Mouse (Mus musculus): ENCODE results near the gene Zfp652. TPM values are rescaled to one million over a fixed set of nuclear protein-coding genes. Genes with fewer than 3 reads are reported as not detected.

Gene Zfp652
- polyA plus RNA-seq, 1 experiment from 2014 or later, result 24.4 TPM

GRCm38 (mm10) chr11:95713811-95714241, 1.4 kb downstream of the Zfp652 start:
- no peaks in the 10 kb centered on the region for H3K9me3 ChIP-seq (replicated peaks)
- H3K4me3 ChIP-seq (replicated peaks), result peak overlapping the region; percentile 93
- peak overlapping the region; percentile 85 for H3K4me2 ChIP-seq
- under 1% methylated on average over 13 of the region's 13 CpGs for WGBS
- no peaks in the 10 kb centered on the region for H3K36me3 ChIP-seq
- peak overlapping the region; percentile 97 for H3K27ac ChIP-seq (replicated peaks)
- 0 out of 2 replicates have a peak, but pooled peaks have one; percentile 0 for ATAC-seq (ENCODE audit: low FRiP score)
- peaks cover 39% of the 10 kb centered on the region for H3K4me1 ChIP-seq
- H3K27me3 ChIP-seq (replicated peaks), result no peaks in the 10 kb centered on the region
- H3K9ac ChIP-seq (replicated peaks), result peak overlapping the region; percentile 95

- ATAC-seq (ENCODE audit: low FRiP score), result no peak
- Histone ChIP-seq H3K4me2 (peak overlapping the region; percentile 85), H3K36me3 (no peaks in the 10 kb centered on the region), H3K27ac (replicated peaks) (peak overlapping the region; percentile 97), H3K27me3 (replicated peaks) (no peaks in the 10 kb centered on the region), H3K9ac (replicated peaks) (peak overlapping the region; percentile 95), H3K4me3 (replicated peaks) (peak overlapping the region; percentile 93), H3K4me1 (peaks cover 39% of the 10 kb centered on the region), H3K9me3 (replicated peaks) (no peaks in the 10 kb centered on the region)
- 36% methylated on average over 7 of the region's 7 CpGs for WGBS
Observed at GRCm38 (mm10) chr11:95714411-95714810, 1.9 kb downstream of the Zfp652 start.

GRCm38 (mm10) chr11:95716136-95716535, 3.7 kb downstream of the Zfp652 start:
- Histone ChIP-seq H3K4me3 (replicated peaks) (no peak overlapping the region), H3K4me1 (peaks cover 39% of the 10 kb centered on the region), H3K4me2 (no peak overlapping the region; the same call in 1 of the 2 replicates), H3K9me3 (replicated peaks) (no peaks in the 10 kb centered on the region), H3K27me3 (replicated peaks) (no peaks in the 10 kb centered on the region), H3K27ac (replicated peaks) (no peak overlapping the region), H3K36me3 (no peaks in the 10 kb centered on the region), H3K9ac (replicated peaks) (no peak overlapping the region)
- ATAC-seq (ENCODE audit: low FRiP score), result no peak
- WGBS, result 51% methylated on average over 8 of the region's 8 CpGs

- Histone ChIP-seq H3K36me3 (no peaks in the 10 kb centered on the region), H3K9me3 (replicated peaks) (no peaks in the 10 kb centered on the region), H3K9ac (replicated peaks) (no peak overlapping the region), H3K4me2 (no peak overlapping the region), H3K27ac (replicated peaks) (no peak overlapping the region), H3K4me1 (peaks cover 27% of the 10 kb centered on the region), H3K4me3 (replicated peaks) (no peak overlapping the region), H3K27me3 (replicated peaks) (no peaks in the 10 kb centered on the region)
- ATAC-seq (ENCODE audit: low FRiP score), result no peak
- WGBS, result 89% methylated on average over 3 of the region's 3 CpGs
Observed at GRCm38 (mm10) chr11:95719356-95719755, 6.9 kb downstream of the Zfp652 start.

- Histone ChIP-seq H3K4me2 (no peak within 1 kb of the TSS), H3K4me1 (no peaks in the 10 kb centered on the region), H3K27me3 (replicated peaks) (no peaks in the 10 kb centered on the region), H3K27ac (replicated peaks) (no peak within 1 kb of the TSS), H3K4me3 (replicated peaks) (no peak within 1 kb of the TSS), H3K9ac (replicated peaks) (no peak within 1 kb of the TSS), H3K36me3 (no peaks in the 10 kb centered on the region), H3K9me3 (replicated peaks) (no peaks in the 10 kb centered on the region)
- 95% methylated on average over 5 of the region's 5 CpGs for WGBS
- no peak for ATAC-seq (ENCODE audit: low FRiP score)
Observed at GRCm38 (mm10) chr11:95723287-95723686, 10.8 kb downstream of the Zfp652 start, which contains the start of gene B130006D01Rik. Gene B130006D01Rik (plus strand): TSS chr11:95723587.

- H3K9me3 ChIP-seq (replicated peaks), result no peaks in the 10 kb centered on the region
- H3K4me2 ChIP-seq, result no peak overlapping the region
- no peak overlapping the region for H3K9ac ChIP-seq (replicated peaks)
- 94% methylated on average over 4 of the region's 4 CpGs for WGBS
- no peaks in the 10 kb centered on the region for H3K4me1 ChIP-seq
- H3K36me3 ChIP-seq, result no peaks in the 10 kb centered on the region
- H3K4me3 ChIP-seq (replicated peaks), result no peak overlapping the region
- no peak overlapping the region for H3K27ac ChIP-seq (replicated peaks)
- no peak for ATAC-seq (ENCODE audit: low FRiP score)
- H3K27me3 ChIP-seq (replicated peaks), result no peaks in the 10 kb centered on the region
Observed at GRCm38 (mm10) chr11:95724466-95724865, 12.0 kb downstream of the Zfp652 start.

GRCm38 (mm10) chr11:95726156-95726555, 13.7 kb downstream of the Zfp652 start:
- no peaks in the 10 kb centered on the region for H3K4me1 ChIP-seq
- H3K27ac ChIP-seq (replicated peaks), result no peak overlapping the region
- no peaks in the 10 kb centered on the region for H3K9me3 ChIP-seq (replicated peaks)
- H3K27me3 ChIP-seq (replicated peaks), result no peaks in the 10 kb centered on the region
- ATAC-seq (ENCODE audit: low FRiP score), result no peak
- WGBS, result 85% methylated on average over 4 of the region's 4 CpGs
- H3K4me2 ChIP-seq, result no peak overlapping the region
- no peaks in the 10 kb centered on the region for H3K36me3 ChIP-seq
- H3K9ac ChIP-seq (replicated peaks), result no peak overlapping the region
- no peak overlapping the region for H3K4me3 ChIP-seq (replicated peaks)

- Histone ChIP-seq H3K27ac (replicated peaks) (no peak overlapping the region), H3K9ac (replicated peaks) (no peak overlapping the region), H3K4me2 (no peak overlapping the region), H3K4me1 (no peaks in the 10 kb centered on the region), H3K9me3 (replicated peaks) (no peaks in the 10 kb centered on the region), H3K27me3 (replicated peaks) (no peaks in the 10 kb centered on the region), H3K4me3 (replicated peaks) (no peak overlapping the region), H3K36me3 (no peaks in the 10 kb centered on the region)
- WGBS, result 94% methylated on average over 5 of the region's 5 CpGs
- ATAC-seq (ENCODE audit: low FRiP score), result no peak
Observed at GRCm38 (mm10) chr11:95727947-95728346, 15.5 kb downstream of the Zfp652 start.

- Histone ChIP-seq H3K4me1 (no peaks in the 10 kb centered on the region), H3K4me2 (no peak overlapping the region), H3K27me3 (replicated peaks) (no peaks in the 10 kb centered on the region), H3K9me3 (replicated peaks) (no peaks in the 10 kb centered on the region), H3K36me3 (no peaks in the 10 kb centered on the region), H3K27ac (replicated peaks) (no peak overlapping the region), H3K4me3 (replicated peaks) (no peak overlapping the region), H3K9ac (replicated peaks) (no peak overlapping the region)
- ATAC-seq (ENCODE audit: low FRiP score), result no peak
- 91% methylated on average over 12 of the region's 12 CpGs for WGBS
Observed at GRCm38 (mm10) chr11:95728916-95729907, 16.7 kb downstream of the Zfp652 start.

GRCm38 (mm10) chr11:95734485-95734884, 22.0 kb downstream of the Zfp652 start:
- H3K9ac ChIP-seq (replicated peaks), result no peak overlapping the region
- H3K4me2 ChIP-seq, result no peak overlapping the region
- H3K9me3 ChIP-seq (replicated peaks), result no peaks in the 10 kb centered on the region
- H3K36me3 ChIP-seq, result no peaks in the 10 kb centered on the region
- no peak overlapping the region for H3K4me3 ChIP-seq (replicated peaks)
- no peak overlapping the region for H3K27ac ChIP-seq (replicated peaks)
- WGBS, result 84% methylated on average over 2 of the region's 2 CpGs
- no peak for ATAC-seq (ENCODE audit: low FRiP score)
- H3K27me3 ChIP-seq (replicated peaks), result no peaks in the 10 kb centered on the region
- H3K4me1 ChIP-seq, result no peaks in the 10 kb centered on the region

GRCm38 (mm10) chr11:95737811-95738210, 25.3 kb downstream of the Zfp652 start:
- ATAC-seq (ENCODE audit: low FRiP score), result no peak
- H3K9ac ChIP-seq (replicated peaks), result no peak overlapping the region
- H3K27me3 ChIP-seq (replicated peaks), result no peaks in the 10 kb centered on the region
- H3K27ac ChIP-seq (replicated peaks), result no peak overlapping the region
- no peaks in the 10 kb centered on the region for H3K36me3 ChIP-seq
- no peaks in the 10 kb centered on the region for H3K9me3 ChIP-seq (replicated peaks)
- no peak overlapping the region for H3K4me2 ChIP-seq
- H3K4me1 ChIP-seq, result no peaks in the 10 kb centered on the region
- 93% methylated on average over 3 of the region's 3 CpGs for WGBS
- no peak overlapping the region for H3K4me3 ChIP-seq (replicated peaks)

GRCm38 (mm10) chr11:95744521-95744920, 32.0 kb downstream of the Zfp652 start:
- Histone ChIP-seq H3K27me3 (replicated peaks) (no peaks in the 10 kb centered on the region), H3K4me2 (no peak overlapping the region), H3K27ac (replicated peaks) (no peak overlapping the region), H3K9me3 (replicated peaks) (no peaks in the 10 kb centered on the region), H3K4me3 (replicated peaks) (no peak overlapping the region), H3K36me3 (peaks cover 14% of the 10 kb centered on the region), H3K4me1 (no peaks in the 10 kb centered on the region), H3K9ac (replicated peaks) (no peak overlapping the region)
- 92% methylated on average over 2 of the region's 2 CpGs for WGBS
- ATAC-seq (ENCODE audit: low FRiP score), result no peak
